Mouse (Mus musculus): ENCODE results near the gene Gstt4. TPM values are rescaled to one million over a fixed set of nuclear protein-coding genes. Genes with fewer than 3 reads are reported as not detected.
"Not testable (repeated sequence)": the region's sequence is repeated elsewhere in the genome, so short reads cannot be mapped to it uniquely, and the experiment has no call there.

Gene Gstt4
- polyA plus RNA-seq, 1 experiment from 2014 or later = not detected

- no peak for DNase-seq (ENCODE audit: low spot score)
- no peak overlapping the region for H3K27ac ChIP-seq (replicated peaks)
- 0 out of 2 replicates have a peak, but pooled peaks cover 6% of the 10 kb centered on the region for H3K27me3 ChIP-seq (replicated peaks; ENCODE audit: low read depth, poor library complexity, severe bottlenecking)
- no peaks in the 10 kb centered on the region for H3K9me3 ChIP-seq
- no peak overlapping the region for H3K4me3 ChIP-seq
- WGBS = 95% methylated on average over 12 of the region's 12 CpGs
- H3K36me3 ChIP-seq (replicated peaks) = peaks cover 22% of the 10 kb centered on the region
- peaks cover 24% of the 10 kb centered on the region for H3K4me1 ChIP-seq
Measured at GRCm38 (mm10) chr10:75852539-75853125, 30.3 kb upstream of the Gstt4 start.

- 39% methylated on average over 3 of the region's 3 CpGs for WGBS
- H3K27me3 ChIP-seq (replicated peaks; ENCODE audit: low read depth, poor library complexity, severe bottlenecking) = 0 out of 2 replicates have a peak, but pooled peaks cover 6% of the 10 kb centered on the region
- H3K4me3 ChIP-seq = no peak overlapping the region
- no peak for DNase-seq (ENCODE audit: low spot score)
- H3K4me1 ChIP-seq = peaks cover 20% of the 10 kb centered on the region
- H3K36me3 ChIP-seq (replicated peaks) = peaks cover 12% of the 10 kb centered on the region
- no peaks in the 10 kb centered on the region for H3K9me3 ChIP-seq
- H3K27ac ChIP-seq (replicated peaks) = no peak overlapping the region
Measured at GRCm38 (mm10) chr10:75851681-75852080, 29.3 kb upstream of the Gstt4 start.

- no peak overlapping the region for H3K27ac ChIP-seq (replicated peaks)
- WGBS = 7% methylated on average over 6 of the region's 6 CpGs
- H3K27me3 ChIP-seq (replicated peaks; ENCODE audit: low read depth, poor library complexity, severe bottlenecking) = 0 out of 2 replicates have a peak, but pooled peaks cover 6% of the 10 kb centered on the region
- no peaks in the 10 kb centered on the region for H3K9me3 ChIP-seq
- H3K4me3 ChIP-seq = no peak overlapping the region
- peaks cover 6% of the 10 kb centered on the region for H3K36me3 ChIP-seq (replicated peaks)
- no peak for DNase-seq (ENCODE audit: low spot score)
- H3K4me1 ChIP-seq = peaks cover 20% of the 10 kb centered on the region
Measured at GRCm38 (mm10) chr10:75851076-75851475, 28.7 kb upstream of the Gstt4 start.

GRCm38 (mm10) chr10:75848382-75848781, 26.0 kb upstream of the Gstt4 start:
- H3K27me3 ChIP-seq (replicated peaks; ENCODE audit: low read depth, poor library complexity, severe bottlenecking) = 0 out of 2 replicates have a peak, but pooled peaks cover 6% of the 10 kb centered on the region
- 31% methylated on average over 3 of the region's 3 CpGs for WGBS

GRCm38 (mm10) chr10:75845306-75845930, 23.1 kb upstream of the Gstt4 start:
- H3K27ac ChIP-seq (replicated peaks) = no peak overlapping the region
- no peaks in the 10 kb centered on the region for H3K27me3 ChIP-seq (replicated peaks; ENCODE audit: low read depth, poor library complexity, severe bottlenecking)
- no peaks in the 10 kb centered on the region for H3K36me3 ChIP-seq (replicated peaks)
- no peaks in the 10 kb centered on the region for H3K9me3 ChIP-seq
- no peak overlapping the region for H3K4me3 ChIP-seq
- DNase-seq (ENCODE audit: low spot score) = no peak
- 78% methylated on average over 6 of the region's 6 CpGs for WGBS
- peaks cover 8% of the 10 kb centered on the region; the same call in 1 of the 2 replicates for H3K4me1 ChIP-seq

More at GRCm38 (mm10) chr10:75848382-75848781, 26.0 kb upstream of the Gstt4 start:
- Histone ChIP-seq H3K36me3 (replicated peaks) (no peaks in the 10 kb centered on the region), H3K4me3 (no peak overlapping the region), H3K4me1 (peaks cover 20% of the 10 kb centered on the region), H3K9me3 (no peaks in the 10 kb centered on the region), H3K27ac (replicated peaks) (no peak overlapping the region)
- DNase-seq (ENCODE audit: low spot score) = no peak

- no peak for DNase-seq (ENCODE audit: low spot score)
- 84% methylated on average over 1 of the region's 1 CpGs for whole genome bisulfite sequencing
- peaks cover 8% of the 10 kb centered on the region; the same call in 1 of the 2 replicates for H3K4me1 ChIP-seq
- H3K27me3 ChIP-seq (replicated peaks; ENCODE audit: low read depth, poor library complexity, severe bottlenecking) = no peaks in the 10 kb centered on the region
- no peaks in the 10 kb centered on the region for H3K9me3 ChIP-seq
- H3K36me3 ChIP-seq (replicated peaks) = no peaks in the 10 kb centered on the region
- no peak overlapping the region for H3K4me3 ChIP-seq
- H3K27ac ChIP-seq (replicated peaks) = no peak overlapping the region
Measured at GRCm38 (mm10) chr10:75844800-75845199, 22.5 kb upstream of the Gstt4 start.

- H3K36me3 ChIP-seq (replicated peaks); H3K4me1 ChIP-seq; H3K9me3 ChIP-seq; H3K27ac ChIP-seq (replicated peaks); H3K27me3 ChIP-seq (replicated peaks; ENCODE audit: low read depth, poor library complexity, severe bottlenecking); DNase-seq (ENCODE audit: low spot score); H3K4me3 ChIP-seq: not testable (repeated sequence)
- 82% methylated on average over 6 of the region's 6 CpGs for WGBS
Measured at GRCm38 (mm10) chr10:75843898-75844297, 21.6 kb upstream of the Gstt4 start.

GRCm38 (mm10) chr10:75839092-75839491, 16.7 kb upstream of the Gstt4 start:
- WGBS = 88% methylated on average over 10 of the region's 10 CpGs
- H3K4me3 ChIP-seq = no peak overlapping the region
- DNase-seq (ENCODE audit: low spot score) = no peak

DNA sequence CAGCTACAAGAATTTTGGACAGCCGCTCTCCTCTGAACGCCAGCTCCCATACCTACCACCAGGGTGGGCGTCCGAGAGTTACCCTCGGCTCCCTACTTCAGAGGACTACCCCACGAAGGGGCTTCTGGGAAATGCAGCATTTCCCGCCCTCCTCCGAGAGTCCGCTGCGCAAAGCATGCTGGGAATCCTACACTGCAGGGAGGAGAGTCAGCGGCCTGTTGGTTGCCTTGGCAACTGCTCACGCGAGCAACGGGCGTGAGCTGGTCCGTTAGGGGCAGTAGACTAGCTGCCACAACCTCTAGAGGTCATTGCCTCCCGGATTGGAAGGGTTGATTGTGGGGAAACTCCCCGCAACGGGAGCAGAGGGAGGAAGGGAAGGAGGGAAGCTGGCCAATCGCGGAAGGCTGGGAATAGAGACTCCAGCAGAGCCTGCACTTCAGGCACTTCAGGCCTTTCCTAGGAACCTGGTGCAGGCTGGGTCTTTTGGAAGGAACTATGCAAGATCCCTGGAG, 15.0 kb upstream of the Gstt4 start, which contains the start of gene Gstt2:
Gstt2 (minus strand) TSS at position 177 of the 512 bp plus-strand sequence.
- Histone ChIP-seq H3K4me1 (peaks cover 49% of the 10 kb centered on the region), H3K9me3 (no peaks in the 10 kb centered on the region), H3K4me3 (peak within 1 kb of the TSS; percentile 57), H3K27me3 (replicated peaks; ENCODE audit: low read depth, poor library complexity, severe bottlenecking) (peaks cover 25% of the 10 kb centered on the region), H3K36me3 (replicated peaks) (no peaks in the 10 kb centered on the region), H3K27ac (replicated peaks) (peak within 1 kb of the TSS; percentile 87)
- WGBS = under 1% methylated on average over 21 of the region's 21 CpGs
- peak; percentile 96 for DNase-seq (ENCODE audit: low spot score)

More at GRCm38 (mm10) chr10:75839092-75839491, 16.7 kb upstream of the Gstt4 start:
- Histone ChIP-seq H3K9me3 (no peaks in the 10 kb centered on the region), H3K27ac (replicated peaks) (no peak overlapping the region), H3K27me3 (replicated peaks; ENCODE audit: low read depth, poor library complexity, severe bottlenecking) (peaks cover 7% of the 10 kb centered on the region), H3K36me3 (replicated peaks) (no peaks in the 10 kb centered on the region), H3K4me1 (peaks cover 39% of the 10 kb centered on the region)

- Histone ChIP-seq H3K27me3 (replicated peaks; ENCODE audit: low read depth, poor library complexity, severe bottlenecking) (peaks cover 29% of the 10 kb centered on the region), H3K27ac (replicated peaks) (0 out of 2 replicates have a peak overlapping the region, but pooled peaks have one; percentile 66), H3K36me3 (replicated peaks) (no peaks in the 10 kb centered on the region), H3K9me3 (no peaks in the 10 kb centered on the region), H3K4me3 (peak overlapping the region; percentile 58), H3K4me1 (peaks cover 49% of the 10 kb centered on the region)
- 20% methylated on average over 10 of the region's 10 CpGs for WGBS
- DNase-seq (ENCODE audit: low spot score) = no peak
Measured at GRCm38 (mm10) chr10:75835761-75836531, 13.6 kb upstream of the Gstt4 start.

- Histone ChIP-seq H3K4me1 (peaks cover 49% of the 10 kb centered on the region), H3K27ac (replicated peaks) (peak overlapping the region; percentile 66), H3K9me3 (no peaks in the 10 kb centered on the region), H3K36me3 (replicated peaks) (no peaks in the 10 kb centered on the region), H3K27me3 (replicated peaks; ENCODE audit: low read depth, poor library complexity, severe bottlenecking) (peaks cover 29% of the 10 kb centered on the region), H3K4me3 (peak overlapping the region; percentile 58)
- 1% methylated on average over 10 of the region's 10 CpGs for WGBS
- peak; percentile 66 for DNase-seq (ENCODE audit: low spot score)
Measured at GRCm38 (mm10) chr10:75835307-75835706, 13.0 kb upstream of the Gstt4 start.

DNA sequence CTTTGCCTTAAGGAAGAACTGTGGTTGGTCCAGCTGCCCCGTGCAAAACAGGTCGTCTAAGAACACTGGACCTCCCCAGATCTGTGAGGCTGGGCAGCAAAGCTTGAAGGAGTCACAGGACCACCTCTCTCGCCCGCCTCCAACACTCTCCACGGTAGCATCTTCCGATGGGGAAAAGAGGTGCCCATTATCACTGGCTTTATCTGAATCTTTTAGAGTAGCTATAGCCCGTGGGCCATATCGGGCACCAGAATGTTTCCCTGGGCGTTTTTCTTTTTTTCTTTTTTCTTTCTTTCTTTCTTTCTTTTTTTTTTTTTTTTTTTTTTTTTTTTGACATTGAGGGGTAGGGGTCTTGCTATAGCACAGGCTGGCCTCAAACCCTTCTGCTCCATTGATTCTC, 12.4 kb upstream of the Gstt4 start:
- peak overlapping the region; percentile 58 for H3K4me3 ChIP-seq
- H3K27ac ChIP-seq (replicated peaks) = peak overlapping the region; percentile 70
- H3K4me1 ChIP-seq = peaks cover 52% of the 10 kb centered on the region
- 5% methylated on average over 9 of the region's 9 CpGs for WGBS
- H3K9me3 ChIP-seq = no peaks in the 10 kb centered on the region
- no peaks in the 10 kb centered on the region for H3K36me3 ChIP-seq (replicated peaks)
- H3K27me3 ChIP-seq (replicated peaks; ENCODE audit: low read depth, poor library complexity, severe bottlenecking) = peaks cover 29% of the 10 kb centered on the region
- DNase-seq (ENCODE audit: low spot score) = no peak

Data from embryonic facial prominence, embryonic 10.5 days (tissue).